8 mouse cellular contexts compared by ENCODE assay signal in genomic region chr7:136294445-136294844, GRCm38 (mm10).
DNase-seq lines count a peak whose midpoint lies in the region; ATAC-seq and TF ChIP-seq lines count a peak whose summit lies in the region.
"Had no signal": no experiment of that assay in that cellular context is flagged by ENCODE, and none has a peak within 500 bp of the region (broad histone marks: within the 10 kb centered on the region; RNA-seq: fewer than 3 reads in every experiment).

No protein-coding gene starts in this region.

- no peak overlapping the region for H3K27ac ChIP-seq in kidney, postnatal 0 days
- no peak overlapping the region for H3K27ac ChIP-seq in limb, embryonic 11.5 days (replicated peaks; ENCODE audit: low read depth, low read length)
- H3K27ac ChIP-seq: limb, embryonic 13.5 days had no signal

- peak; percentile 51 for DNase-seq in kidney, postnatal 0 days (ENCODE audit: low spot score)
- DNase-seq in kidney, adult 8-10 months = no peak
- peak; percentile 82 for DNase-seq in ES-CJ7 (ENCODE audit: low read depth, low spot score)
- DNase-seq in WW6 (ENCODE audit: low read depth, low spot score) = peak; percentile 18
- peak; percentile 60 for DNase-seq in limb, embryonic 11.5 days (ENCODE audit: low spot score)
- DNase-seq in right cerebral cortex, adult 18-20 months = no peak
- no peak for DNase-seq in right cerebral cortex, postnatal 14 days

- no peak overlapping the region for H3K4me2 ChIP-seq in kidney, postnatal 0 days (ENCODE audit: low read length)
- no peak overlapping the region for H3K4me2 ChIP-seq in limb, embryonic 11.5 days (ENCODE audit: low read depth, severe bottlenecking)
- H3K4me2 ChIP-seq: limb, embryonic 13.5 days had no signal

- H3K27me3 ChIP-seq in kidney, postnatal 0 days (ENCODE audit: insufficient read depth, low read length) = no peaks in the 10 kb centered on the region
- H3K27me3 ChIP-seq in limb, embryonic 11.5 days (ENCODE audit: control insufficient read depth, insufficient read depth, low read length) = no peaks in the 10 kb centered on the region

- TF ChIP-seq CTCF in kidney, postnatal 0 days (IDR thresholded peaks at IDR 0.05; ENCODE audit: low read depth) = peak; percentile 75

- no peak overlapping the region for H3K4me3 ChIP-seq in kidney, postnatal 0 days (replicated peaks; ENCODE audit: low read depth, low read length)
- H3K4me3 ChIP-seq in limb, embryonic 11.5 days (ENCODE audit: low read depth, low read length) = no peak overlapping the region
- H3K4me3 ChIP-seq: limb, embryonic 13.5 days had no signal

- 47% methylated on average over 4 of the region's 4 CpGs for WGBS in kidney, postnatal 0 days
- 35% methylated on average over 4 of the region's 4 CpGs for WGBS in limb, embryonic 11.5 days

- no peaks in the 10 kb centered on the region for H3K36me3 ChIP-seq in kidney, postnatal 0 days (ENCODE audit: insufficient read depth, low read length)
- H3K36me3 ChIP-seq in limb, embryonic 11.5 days (ENCODE audit: control insufficient read depth, insufficient read depth, low read length) = no peaks in the 10 kb centered on the region
- H3K36me3 ChIP-seq: limb, embryonic 13.5 days had no signal

- H3K9me3 ChIP-seq in kidney, postnatal 0 days (replicated peaks; ENCODE audit: low read length) = no peaks in the 10 kb centered on the region
- H3K9me3 ChIP-seq in limb, embryonic 11.5 days (ENCODE audit: control insufficient read depth, low read length) = no peaks in the 10 kb centered on the region
- H3K9me3 ChIP-seq: limb, embryonic 13.5 days had no signal

- no peak overlapping the region for H3K9ac ChIP-seq in kidney, postnatal 0 days (ENCODE audit: low read depth, low read length)
- no peak overlapping the region for H3K9ac ChIP-seq in limb, embryonic 11.5 days (ENCODE audit: low read length)
- H3K9ac ChIP-seq: limb, embryonic 13.5 days had no signal

- no peak for ATAC-seq in kidney, postnatal 0 days (replicated peaks; ENCODE audit: low FRiP score, low read depth)
- ATAC-seq in limb, embryonic 11.5 days (ENCODE audit: insufficient number of reproducible peaks, low FRiP score, low TSS enrichment, low read depth) = no peak

- no peaks in the 10 kb centered on the region for H3K4me1 ChIP-seq in kidney, postnatal 0 days (replicated peaks; ENCODE audit: insufficient read depth, low read length)
- no peaks in the 10 kb centered on the region for H3K4me1 ChIP-seq in limb, embryonic 11.5 days (ENCODE audit: control insufficient read depth, insufficient read depth, low read length)

Comparison
In these comparisons a context has a peak if more than half of its experiments do, and no peak if none do; other contexts are left out.
1. DNase-seq: peak in kidney, postnatal 0 days (single experiment), ES-CJ7 (single experiment), WW6 (single experiment) and limb, embryonic 11.5 days (single experiment); none in kidney, adult 8-10 months (0 of 2), right cerebral cortex, adult 18-20 months (single experiment) and right cerebral cortex, postnatal 14 days (single experiment).